Mouse (Mus musculus) liver, embryonic 14.5 days (tissue): ENCODE measurements at regions not wholly inside any gene's neighbourhood (a gene's known extent, or its start where the extent isn't known, plus 50 kb on each side); places are given as distances from the start of the nearest gene placed in this dataset.

Source experiments
- CTCF ChIP-seq: IDR thresholded peaks from 2 replicates; pipeline ENCODE4 v1.5.1; 2016; ENCODE audit warnings: antibody characterized with exemption, low read depth, control low read depth
- EP300 ChIP-seq: IDR thresholded peaks from 2 replicates; pipeline ENCODE4 v1.6.1; 2016; ENCODE audit warnings: antibody characterized with exemption, low read depth

GRCm38 (mm10) chr10:44599964-44600334 lies 71.6 kb upstream of the Prdm1 start:
- no peak for TF ChIP-seq CTCF
- no peak for TF ChIP-seq EP300
